Mouse (Mus musculus) embryo, embryonic 9.5 days (tissue): ENCODE data around the gene Rpgrip1l.

Experiments used
- DNase-seq: peaks from one replicate; pipeline ENCODE4 v3.0.0-alpha.2; 2017; ENCODE audit errors: extremely low spot score

Rpgrip1l gene

GRCm38 (mm10) chr8:91312835-91313832 lies at the start of gene Rpgrip1l, which contains the start of gene Fto:
Gene Rpgrip1l (minus strand): TSS chr8:91313262.
Gene Fto (plus strand): TSS chr8:91313525.
- peak; percentile 95 for DNase-seq

GRCm38 (mm10) chr8:91360644-91361357 lies 47.7 kb upstream of the Rpgrip1l start:
- DNase-seq = no peak

GRCm38 (mm10) chr8:91359511-91359910 lies 46.4 kb upstream of the Rpgrip1l start:
- no peak for DNase-seq

DNA sequence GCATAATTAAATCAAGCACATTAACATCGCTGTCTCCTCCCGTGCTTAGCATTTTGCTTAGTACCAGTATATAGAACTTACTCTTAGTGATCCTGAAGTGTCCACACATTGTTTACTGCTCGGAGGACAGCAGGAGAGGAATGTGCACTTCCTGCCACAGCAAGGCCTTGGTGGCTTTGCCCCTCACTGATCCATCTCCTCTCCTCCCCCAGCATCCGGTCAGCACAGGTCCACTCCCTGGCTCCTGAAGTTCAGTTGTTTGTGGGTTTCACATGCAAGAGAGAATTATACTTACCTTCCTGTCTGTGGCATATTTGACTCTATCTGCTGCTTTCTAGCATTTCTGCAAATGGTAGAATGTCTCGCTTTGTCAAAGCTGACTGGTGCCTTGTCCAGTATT lies 45.0 kb upstream of the Rpgrip1l start:
- DNase-seq = no peak

GRCm38 (mm10) chr8:91357493-91358014 lies 44.5 kb upstream of the Rpgrip1l start:
- no peak for DNase-seq

GRCm38 (mm10) chr8:91355956-91356699 lies 43.1 kb upstream of the Rpgrip1l start:
- no peak for DNase-seq

GRCm38 (mm10) chr8:91355301-91355905 lies 42.3 kb upstream of the Rpgrip1l start:
- DNase-seq = no peak

DNA sequence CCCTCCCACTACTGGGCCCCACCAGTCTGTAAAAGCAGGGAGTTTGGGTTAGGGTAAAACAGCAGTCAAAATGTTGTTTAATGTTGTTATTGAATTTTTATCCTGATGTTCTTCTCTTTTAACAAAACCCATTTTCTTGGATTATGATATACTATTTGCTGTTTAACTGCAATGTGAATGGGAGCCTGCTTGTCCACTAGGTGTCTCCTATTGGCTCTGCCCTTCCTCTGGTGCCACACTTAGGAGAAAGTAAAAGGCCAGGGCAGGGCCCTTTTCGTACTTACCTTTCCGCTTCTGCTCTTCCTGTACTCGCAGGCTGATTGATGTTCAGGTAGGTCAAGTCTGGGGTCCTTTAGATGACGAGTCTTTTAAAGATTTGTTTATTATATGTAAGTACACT lies 40.8 kb upstream of the Rpgrip1l start:
- no peak for DNase-seq

DNA sequence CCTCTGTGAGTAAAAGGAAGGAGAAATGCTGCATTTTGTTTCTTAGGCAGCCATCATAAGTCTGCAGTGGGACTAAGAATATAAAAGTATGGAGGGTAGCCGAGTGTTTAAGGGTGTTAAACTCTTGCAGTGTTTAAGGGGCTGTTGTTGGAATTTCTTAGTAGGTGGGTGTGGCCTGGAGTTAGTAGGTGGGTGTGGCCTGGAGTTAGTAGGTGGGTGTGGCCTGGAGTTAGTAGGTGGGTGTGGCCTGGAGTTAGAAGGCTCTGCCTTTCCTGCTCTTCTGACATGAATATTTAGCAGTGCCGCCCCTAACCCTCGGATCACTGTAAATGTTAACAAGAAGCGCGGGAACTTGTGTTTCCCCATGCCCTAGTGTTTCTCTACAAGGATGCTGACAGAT lies 40.0 kb upstream of the Rpgrip1l start:
- DNase-seq = no peak

DNA sequence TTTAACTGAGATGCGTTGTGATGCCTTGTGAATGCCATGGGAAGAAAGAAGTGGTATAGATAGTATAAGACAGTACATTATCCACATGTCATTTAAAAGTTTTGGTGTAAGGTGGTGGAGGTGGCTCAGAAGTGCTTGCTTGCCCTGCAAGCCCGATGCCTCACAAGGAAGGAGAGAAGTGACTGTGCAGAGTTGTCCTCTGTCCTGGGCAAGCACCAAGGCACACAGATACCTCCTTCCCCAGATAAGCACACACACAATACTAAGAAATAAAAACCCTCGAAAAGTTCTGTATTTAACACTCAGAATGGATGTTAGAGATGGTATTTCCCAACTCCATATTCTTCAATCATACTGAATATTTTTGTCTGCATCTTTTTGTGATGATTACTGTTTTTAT lies 39.5 kb upstream of the Rpgrip1l start:
- no peak for DNase-seq

- DNase-seq = no peak
These were observed 37.6 kb upstream of the Rpgrip1l start for GRCm38 (mm10) chr8:91350628-91351027.

GRCm38 (mm10) chr8:91349816-91350215 lies 36.8 kb upstream of the Rpgrip1l start:
- no peak for DNase-seq

DNA sequence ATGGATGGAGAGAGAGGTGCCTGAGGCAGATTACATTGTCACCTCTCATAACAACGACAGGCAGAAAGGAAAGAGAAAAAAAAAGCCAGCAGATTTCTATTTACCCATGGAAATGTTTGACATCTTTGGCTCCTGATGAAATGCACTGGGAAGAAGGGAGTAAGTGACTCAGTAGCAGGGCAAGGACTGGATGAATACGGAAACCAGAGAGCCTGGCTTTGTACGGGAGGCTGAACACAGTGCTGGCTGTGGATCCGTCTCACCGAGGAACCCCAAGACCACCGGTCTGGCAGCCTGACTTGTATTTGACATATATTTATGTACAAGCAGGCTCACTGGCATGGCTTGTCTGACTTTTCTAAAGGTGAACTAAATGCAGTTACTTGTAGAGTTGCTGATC lies 34.5 kb upstream of the Rpgrip1l start:
- DNase-seq = no peak

GRCm38 (mm10) chr8:91347146-91347545 lies 34.1 kb upstream of the Rpgrip1l start:
- DNase-seq = no peak

GRCm38 (mm10) chr8:91344659-91345058 lies 31.6 kb upstream of the Rpgrip1l start:
- DNase-seq = no peak

DNA sequence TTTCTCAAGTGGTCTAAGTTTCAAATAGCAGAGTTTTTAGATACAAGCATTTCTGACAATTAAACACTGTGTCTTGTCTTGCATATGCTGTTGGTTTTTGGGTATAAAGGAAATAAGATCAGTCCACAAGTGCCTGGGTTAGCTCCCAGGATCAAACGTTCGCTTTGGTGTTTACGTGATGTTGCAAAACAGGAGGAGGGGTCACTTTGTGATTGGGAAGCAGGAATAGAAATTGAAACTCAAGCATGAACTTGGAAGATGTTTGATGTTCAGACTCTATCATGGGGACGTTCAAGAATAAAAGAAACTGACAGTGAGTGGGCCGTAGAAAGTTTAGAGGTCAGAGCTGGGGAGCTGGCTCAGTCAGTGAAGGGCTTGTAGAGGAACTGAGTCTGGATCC lies 29.7 kb upstream of the Rpgrip1l start:
- no peak for DNase-seq

- DNase-seq = peak; percentile 38
These were observed 29.1 kb upstream of the Rpgrip1l start for GRCm38 (mm10) chr8:91342196-91342595.

DNA sequence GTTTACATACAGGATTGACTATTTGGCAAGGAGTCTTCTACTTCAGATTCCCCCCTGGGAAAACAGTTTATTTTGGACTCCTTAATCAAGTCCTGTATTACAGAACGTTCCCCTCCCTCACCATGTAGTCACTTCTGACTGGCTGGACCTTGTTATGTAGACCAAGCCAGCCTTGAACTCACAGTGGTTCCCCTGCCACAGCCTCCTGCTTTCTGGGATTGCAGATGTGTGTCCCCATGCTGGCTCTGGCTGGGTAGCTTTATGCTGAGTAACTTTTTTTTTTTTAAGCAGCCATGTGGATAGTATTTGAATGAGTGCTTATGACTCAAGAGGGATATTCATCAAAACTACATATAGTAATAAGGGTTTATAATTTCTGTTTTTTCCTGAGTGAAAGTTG lies 27.7 kb upstream of the Rpgrip1l start:
- DNase-seq = no peak

- DNase-seq = no peak
These were observed 26.6 kb upstream of the Rpgrip1l start for GRCm38 (mm10) chr8:91339651-91340050.

DNA sequence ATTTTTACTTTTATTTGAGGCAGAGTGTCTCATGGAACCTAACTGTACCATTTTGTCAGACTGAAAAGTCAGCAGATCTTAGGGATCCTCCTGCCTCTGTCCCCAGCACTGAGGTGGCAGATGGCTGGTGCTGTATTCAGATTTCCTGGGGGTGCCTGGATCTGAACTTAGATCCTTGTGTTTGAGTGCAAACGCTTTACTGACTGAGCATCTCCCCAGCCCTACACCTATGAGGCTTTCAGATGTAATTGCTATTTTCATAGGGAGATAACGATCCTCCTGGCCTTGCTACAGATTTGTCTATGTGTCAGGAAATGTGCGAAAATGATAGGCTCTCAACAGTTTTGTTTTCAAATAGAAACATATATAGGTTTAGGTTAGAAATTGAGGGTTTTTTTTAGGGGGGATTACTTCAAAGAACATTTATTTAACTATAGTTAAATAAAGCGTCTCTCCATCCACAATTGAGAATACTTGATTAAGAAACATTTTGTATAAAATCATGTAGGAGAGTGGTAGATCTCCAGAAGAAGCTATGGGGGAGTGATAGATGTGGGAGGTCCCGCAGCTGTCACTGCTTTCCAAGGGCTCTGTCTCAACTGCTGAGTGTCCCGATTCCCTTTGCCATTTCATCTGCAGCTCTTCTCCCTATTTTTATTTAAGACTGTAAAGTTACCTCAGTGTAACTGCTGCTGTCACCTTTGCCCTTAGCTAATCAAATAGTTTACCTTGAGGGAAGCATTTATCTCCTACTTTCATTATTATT lies 25.5 kb upstream of the Rpgrip1l start:
- no peak for DNase-seq

GRCm38 (mm10) chr8:91329461-91329850 lies 16.4 kb upstream of the Rpgrip1l start:
- DNase-seq = no peak
